Mouse (Mus musculus) MEL-GATA-1-ER (cell line): ENCODE data around the gene Sapcd2.

Source experiments
- DNase-seq: peaks from one replicate; pipeline ENCODE4 v3.0.0-alpha.2; 2012; ENCODE audit warnings: low read depth; ENCODE audit errors: extremely low read depth

Gene Sapcd2

GRCm38 (mm10) chr2:25371764-25372643 is at the start of gene Sapcd2:
Gene Sapcd2, plus strand, starts transcription at chr2:25372321.
- peak; percentile 89 for DNase-seq

GRCm38 (mm10) chr2:25326036-25326435 is 46.1 kb upstream of the Sapcd2 start:
- DNase-seq = no peak

DNA sequence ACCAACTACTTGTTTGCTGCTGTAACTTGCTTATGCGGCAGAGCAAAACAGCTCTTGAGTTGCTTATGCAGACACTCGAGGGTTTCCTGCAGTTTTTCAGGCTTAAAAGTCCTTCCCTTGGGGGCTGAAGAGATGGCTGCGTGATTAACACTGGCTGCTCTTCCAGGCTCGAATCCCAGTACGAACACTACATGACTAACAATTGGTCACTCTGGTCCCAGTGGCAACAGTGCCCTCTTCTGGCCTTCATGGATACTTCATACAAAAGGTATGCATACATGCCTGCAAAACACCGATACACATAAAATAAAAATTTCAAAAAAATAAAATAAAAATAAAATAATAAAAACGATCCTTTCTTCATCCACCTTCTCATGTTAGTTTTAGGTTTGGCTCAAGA is 43.7 kb upstream of the Sapcd2 start:
- peak; percentile 59 for DNase-seq

DNA sequence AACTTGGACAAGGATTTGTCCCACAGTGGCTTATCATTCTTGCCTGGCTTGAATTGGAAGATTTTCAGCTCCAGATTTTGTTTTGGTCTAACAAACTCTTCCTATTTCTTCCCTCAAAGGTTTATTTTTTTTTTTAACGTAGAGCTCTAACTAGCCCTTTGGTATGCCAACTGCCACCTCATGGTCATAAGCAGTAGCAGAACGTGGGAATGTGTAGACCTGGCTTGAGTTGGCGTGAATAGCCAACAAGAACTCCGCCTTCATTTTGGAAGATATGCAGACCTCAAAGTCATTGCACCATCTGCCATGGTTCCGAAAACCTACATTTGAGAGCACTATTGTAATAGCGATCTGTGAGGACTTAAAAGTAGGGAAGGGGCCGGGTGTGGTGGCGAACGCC is 40.7 kb upstream of the Sapcd2 start:
- no peak for DNase-seq

DNA sequence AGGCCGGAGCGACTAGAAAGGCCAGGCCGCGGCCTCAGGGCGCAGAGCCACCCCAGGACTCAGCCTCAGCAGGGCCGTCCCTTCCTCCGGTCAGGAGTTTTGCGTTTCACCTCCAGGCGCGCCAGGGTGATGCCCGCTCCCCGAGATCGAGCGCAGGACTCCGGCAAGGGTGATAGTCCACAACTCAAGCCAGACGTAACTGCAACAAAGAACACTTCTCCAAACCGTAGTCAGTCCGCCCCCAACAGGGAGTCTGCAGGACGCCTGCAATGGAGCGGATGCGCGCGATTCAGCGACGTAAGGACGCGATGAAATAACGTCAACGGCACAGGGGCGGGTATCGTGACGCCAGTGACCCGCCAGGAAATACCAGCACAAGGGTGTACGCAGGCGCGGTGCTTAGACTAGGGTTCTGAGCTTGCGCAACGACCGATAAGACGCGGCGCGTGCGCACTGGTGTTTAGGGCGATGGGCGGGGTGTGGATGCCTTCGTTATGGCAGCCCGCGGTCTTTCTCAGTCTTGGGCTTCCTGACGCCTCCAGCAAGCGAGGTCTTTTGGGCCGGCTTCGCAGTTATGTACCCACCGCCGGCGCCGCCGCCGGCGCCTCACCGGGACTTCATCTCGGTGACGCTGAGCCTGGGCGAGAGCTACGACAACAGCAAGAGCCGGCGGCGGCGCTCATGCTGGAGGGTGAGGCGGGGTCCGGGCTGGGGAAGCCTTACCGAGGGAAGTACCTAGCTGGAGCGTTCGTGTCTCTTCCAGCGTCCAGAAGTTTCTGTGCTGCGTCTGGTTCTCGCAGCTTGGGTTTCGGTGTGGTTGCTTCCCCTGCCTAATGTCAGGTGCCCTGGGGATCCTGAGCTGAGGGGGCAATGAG is 39.6 kb upstream of the Sapcd2 start, which contains the start of gene Man1b1:
TSS of gene Man1b1 (plus strand) at position 53 of the 875 bp plus-strand sequence.
- peak; percentile 97 for DNase-seq

DNA sequence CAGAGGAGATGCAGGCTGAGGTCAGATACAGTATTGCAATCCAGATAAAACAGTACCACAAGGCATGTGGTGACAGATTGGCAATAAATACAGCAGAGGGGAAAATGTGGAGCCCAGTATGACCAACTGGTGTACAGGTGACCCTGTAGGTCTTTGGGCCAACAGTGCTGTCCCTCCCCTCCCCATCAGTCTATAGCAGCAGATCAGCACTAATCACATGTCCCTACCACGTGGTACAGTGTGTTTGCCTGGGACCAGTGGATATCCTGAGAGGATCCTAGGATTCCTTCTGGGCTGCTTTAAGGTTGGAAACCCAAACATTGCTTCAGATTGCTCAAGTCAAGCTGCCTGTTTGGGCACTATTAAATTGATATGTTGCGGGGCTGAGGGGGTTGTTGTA is 38.6 kb upstream of the Sapcd2 start:
- DNase-seq = no peak

- DNase-seq = no peak
Observed at GRCm38 (mm10) chr2:25338303-25338702, 33.8 kb upstream of the Sapcd2 start.

DNA sequence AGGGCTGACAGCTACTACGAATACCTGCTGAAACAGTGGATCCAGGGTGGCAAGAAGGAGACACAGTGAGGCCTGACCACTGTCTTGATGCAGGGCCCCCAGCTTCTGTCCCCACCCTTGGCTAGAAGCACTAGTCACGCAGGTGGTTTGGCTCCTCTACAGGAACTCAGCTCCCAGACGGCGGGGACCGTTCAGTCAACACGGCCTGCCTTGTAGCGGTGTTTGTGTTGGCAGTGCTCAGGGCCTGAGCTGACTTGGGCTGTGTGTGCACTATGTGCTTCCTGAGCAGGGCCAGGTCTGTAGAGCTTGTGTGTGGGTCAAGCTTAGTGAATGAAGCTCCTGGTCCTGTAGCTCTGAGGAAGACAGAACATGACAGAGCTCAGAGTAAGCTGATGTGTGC is 24.0 kb upstream of the Sapcd2 start:
- DNase-seq = no peak

- DNase-seq = no peak
Observed at GRCm38 (mm10) chr2:25349499-25349898, 22.6 kb upstream of the Sapcd2 start.

DNA sequence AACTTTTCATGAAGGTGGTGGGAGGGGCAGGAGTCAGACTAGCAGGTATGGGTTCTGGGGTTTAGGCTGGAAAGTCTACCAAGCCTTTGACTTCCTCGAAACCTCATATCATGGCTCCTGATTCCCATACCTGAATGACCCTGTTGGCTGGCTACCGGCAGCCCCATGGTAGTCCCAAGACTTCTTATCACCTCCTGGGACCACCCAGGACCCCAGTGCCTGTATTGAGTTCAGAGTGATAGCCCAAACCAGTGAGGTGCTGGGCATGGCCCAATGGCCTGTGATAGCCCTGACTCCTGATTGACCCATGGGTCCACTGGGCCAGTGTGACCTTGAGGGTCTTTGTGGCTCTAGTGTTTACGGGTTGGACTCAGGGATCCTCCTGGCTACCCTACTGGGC is 21.4 kb upstream of the Sapcd2 start:
- DNase-seq = no peak

DNA sequence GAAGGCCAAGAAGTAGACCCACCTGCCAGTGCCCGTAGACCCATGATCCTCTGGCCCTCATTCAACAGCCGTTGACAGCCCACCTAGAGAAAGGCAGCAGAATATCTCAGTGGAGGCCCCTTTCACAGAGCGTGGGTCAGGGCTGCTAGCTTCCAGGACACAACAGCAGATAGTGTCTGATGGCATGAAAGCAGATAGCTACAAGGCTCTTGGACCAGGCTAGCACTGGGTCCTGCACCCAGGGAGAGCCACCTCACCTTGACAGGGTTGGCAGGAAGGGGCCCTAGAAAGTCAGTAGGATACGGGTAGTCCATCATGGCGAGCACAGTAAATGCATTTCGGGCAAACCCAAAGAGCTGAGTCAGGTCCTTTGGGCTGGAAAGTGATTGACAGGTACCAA is 17.9 kb upstream of the Sapcd2 start:
- DNase-seq = no peak

- no peak for DNase-seq
Observed at GRCm38 (mm10) chr2:25355419-25356066, 16.6 kb upstream of the Sapcd2 start.

- peak; percentile 79 for DNase-seq
Observed at GRCm38 (mm10) chr2:25356208-25357079, 15.7 kb upstream of the Sapcd2 start, which contains the start of gene Dpp7. Gene Dpp7, minus strand, starts transcription at chr2:25356359.

DNA sequence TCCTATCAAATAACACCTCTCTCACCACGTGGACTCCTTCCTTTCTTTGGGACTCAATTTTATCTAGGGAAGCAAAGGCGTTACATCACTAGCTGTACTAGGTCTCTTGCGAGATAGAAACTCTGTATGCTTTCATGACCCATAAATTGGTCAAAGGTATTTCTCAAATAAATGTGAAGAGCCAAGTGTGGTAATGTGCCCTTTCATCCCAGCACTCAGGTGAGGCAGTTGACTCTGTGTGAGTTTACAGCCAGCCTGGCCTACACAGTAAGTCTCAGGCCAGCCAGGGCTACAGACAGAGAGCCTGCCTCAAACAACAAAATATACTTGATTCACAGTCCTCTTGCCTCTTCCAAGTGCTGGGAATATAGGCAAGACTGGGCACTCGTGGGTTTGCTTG is 12.3 kb upstream of the Sapcd2 start:
- no peak for DNase-seq

GRCm38 (mm10) chr2:25363478-25364178 is 8.5 kb upstream of the Sapcd2 start:
- no peak for DNase-seq

DNA sequence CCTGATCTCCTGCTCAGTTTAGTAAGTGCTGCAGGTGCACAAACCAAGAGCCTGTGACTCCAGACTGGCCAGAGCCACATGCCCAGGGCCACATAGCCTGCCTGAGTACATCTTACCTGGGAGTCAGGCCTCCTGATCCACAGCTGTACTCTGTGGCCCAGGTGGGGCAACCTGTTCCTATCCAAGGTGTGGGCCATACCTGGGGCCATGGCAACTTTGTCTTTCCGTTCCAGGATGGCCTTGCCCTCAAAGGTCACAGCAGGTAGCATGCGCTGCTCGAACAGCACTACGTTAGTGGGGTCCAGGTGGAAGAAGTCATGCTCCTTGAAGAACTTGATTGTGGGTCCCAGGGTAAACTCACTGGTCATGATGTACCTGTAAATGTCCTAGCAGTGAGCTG is 7.8 kb upstream of the Sapcd2 start:
- no peak for DNase-seq

- no peak for DNase-seq
Observed at GRCm38 (mm10) chr2:25364761-25365090, 7.4 kb upstream of the Sapcd2 start.

- DNase-seq = no peak
Observed at GRCm38 (mm10) chr2:25365091-25365761, 6.9 kb upstream of the Sapcd2 start, which contains the start of gene Uap1l1. Gene Uap1l1, minus strand, starts transcription at chr2:25365682.

DNA sequence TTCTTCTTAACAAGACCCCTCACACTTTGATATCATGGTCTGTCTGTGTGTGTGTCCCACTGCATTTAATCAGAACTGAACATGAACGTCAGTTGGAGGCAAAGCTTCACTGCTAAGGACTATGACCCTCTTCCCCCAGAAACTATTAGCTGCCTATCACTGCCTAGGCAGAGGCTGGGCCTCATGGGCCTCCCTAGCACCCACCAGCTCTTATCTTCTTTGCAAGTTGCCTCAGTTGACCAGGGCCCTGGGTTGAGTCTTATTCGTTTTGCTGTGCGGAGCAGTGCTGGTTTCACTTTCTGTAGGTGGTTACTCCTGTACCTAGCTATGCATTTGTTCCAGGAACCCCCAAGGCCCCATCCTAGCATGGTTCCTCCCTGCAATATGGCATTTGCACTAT is 2.1 kb upstream of the Sapcd2 start:
- DNase-seq = no peak
